Mouse (Mus musculus): ENCODE measurements around the gene Tmprss6.

GRCm38 (mm10) chr15:78401345-78401744 is 67.1 kb downstream of the Tmprss6 start:
- no peak for TF ChIP-seq CTCF (IDR thresholded peaks at IDR 0.05; ENCODE audit: borderline replicate concordance, control insufficient read depth, extremely low read depth, insufficient read depth, low read length, poor library complexity)
- TF ChIP-seq POLR2A (IDR thresholded peaks at IDR 0.05; ENCODE audit: control insufficient read depth, extremely low read depth, insufficient read depth, low read length, poor library complexity), result no peak
